Mouse (Mus musculus) heart, adult 2 months (tissue): ENCODE measurements at regions not wholly inside any gene's neighbourhood (a gene's known extent, or its start where the extent isn't known, plus 50 kb on each side); places are given as distances from the start of the nearest gene placed in this dataset.

Source experiments
- DNase-seq, 2 experiments: peaks; one replicate each; pipeline ENCODE4 v3.0.0; 2021
- H3K27ac ChIP-seq: fragments of 200-600 bp; 2 replicates; pipeline ENCODE4 v1.8.1; 2022
- H3K27me3 ChIP-seq: fragments of 200-500 bp; 2 replicates; pipeline ENCODE4 v1.6.1; 2012; ENCODE audit warnings: mild to moderate bottlenecking, low read length, inconsistent platforms, mixed read lengths; ENCODE audit not compliant: control insufficient read depth, insufficient read depth
- H3K36me3 ChIP-seq: fragments of 200-500 bp; 2 replicates; pipeline ENCODE4 v1.6.1; 2012; ENCODE audit warnings: low read length, inconsistent platforms; ENCODE audit not compliant: control insufficient read depth, insufficient read depth
- H3K4me1 ChIP-seq: fragments of 200-500 bp; 2 replicates; pipeline ENCODE4 v1.6.1; 2011; ENCODE audit warnings: low read length; ENCODE audit not compliant: control insufficient read depth, insufficient read depth
- H3K4me3 ChIP-seq: fragments of 200-600 bp; 2 replicates; pipeline ENCODE4 v1.8.1; 2022
- H3K79me2 ChIP-seq: fragments of 200-500 bp; replicated peaks from 2 replicates; pipeline ENCODE4 v1.6.1; 2012; ENCODE audit warnings: mild to moderate bottlenecking, inconsistent platforms, low read length, moderate library complexity, mixed read lengths; ENCODE audit not compliant: control insufficient read depth, insufficient read depth
- H3K9ac ChIP-seq: fragments of 200-500 bp; 2 replicates; pipeline ENCODE4 v1.6.1; 2012; ENCODE audit warnings: low read depth, mild to moderate bottlenecking, control low read depth, inconsistent platforms, low read length, mixed read lengths
- CTCF ChIP-seq: fragments of 200-600 bp; IDR thresholded peaks from 2 replicates; pipeline ENCODE4 v1.8.1; 2022; ENCODE audit warnings: antibody characterized with exemption, mild to moderate bottlenecking, moderate library complexity
- EP300 ChIP-seq: fragments of 200-500 bp; IDR thresholded peaks from 2 replicates; pipeline ENCODE4 v1.6.1; 2011; ENCODE audit warnings: low read depth, low read length, control low read depth; ENCODE audit not compliant: insufficient read depth
- POLR2A ChIP-seq: fragments of 200-500 bp; IDR thresholded peaks from 2 replicates; pipeline ENCODE4 v1.6.1; 2011; ENCODE audit warnings: mild to moderate bottlenecking, low read depth, low read length, control low read depth; ENCODE audit not compliant: insufficient read depth
- WGBS: fragments of 180-500 bp; shearing (Covaris S2); methylation state at CpG from one replicate; pipeline ENCODE4 v1.1.7; 2018; 5-methylcytosine and 5-hydroxymethylcytosine counted together
- intact Hi-C: fragments of 180-260 bp; cut with DNase I; formaldehyde crosslinking; loops from one replicate; pipeline ENCODE4 v1.15.1; 2025

DNA sequence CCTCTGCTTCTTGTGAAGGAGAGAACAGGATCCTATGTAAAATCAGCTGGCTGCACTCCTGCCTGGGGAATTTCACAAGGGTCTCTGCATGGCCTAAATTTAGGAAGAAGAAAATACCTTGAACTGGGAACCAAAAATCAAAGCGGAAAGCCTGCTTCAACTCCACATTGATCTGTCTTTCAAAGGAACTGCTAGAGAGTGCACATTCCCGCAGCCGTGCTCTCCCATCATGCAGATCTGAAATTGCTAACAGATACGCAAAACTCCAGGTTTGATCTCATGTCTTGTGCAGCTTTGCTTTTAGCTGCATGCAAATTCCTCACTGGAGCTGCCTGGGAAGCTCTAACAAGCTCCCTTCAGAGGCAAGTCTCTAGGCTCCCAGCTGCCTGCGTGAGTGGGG is 276.7 kb upstream of the Intu start:
- Histone ChIP-seq H3K4me3 (no peak overlapping the region), H3K27me3 (no peaks in the 10 kb centered on the region), H3K4me1 (no peaks in the 10 kb centered on the region), H3K36me3 (no peaks in the 10 kb centered on the region), H3K79me2 (no peaks in the 10 kb centered on the region), H3K27ac (no peak overlapping the region), H3K9ac (no peak overlapping the region)
- intact Hi-C loops = no loop called here
- DNase-seq = no peak
- no peak for TF ChIP-seq CTCF
- no peak for TF ChIP-seq POLR2A
- no peak for TF ChIP-seq EP300
- 57% methylated on average over 5 of the region's 5 CpGs for WGBS

- Histone ChIP-seq H3K4me3 (no peak overlapping the region), H3K79me2 (no peaks in the 10 kb centered on the region), H3K4me1 (no peaks in the 10 kb centered on the region), H3K36me3 (no peaks in the 10 kb centered on the region), H3K27me3 (no peaks in the 10 kb centered on the region), H3K27ac (no peak overlapping the region), H3K9ac (no peak overlapping the region)
- TF ChIP-seq CTCF (no peak), POLR2A (no peak), EP300 (no peak)
- WGBS = 52% methylated on average over 7 of the region's 7 CpGs
- no peak for DNase-seq
- intact Hi-C loops = no loop called here
Observed at GRCm38 (mm10) chr3:40262536-40262935, 268.6 kb upstream of the Intu start.

GRCm38 (mm10) chr3:40267514-40267913 is 263.6 kb upstream of the Intu start:
- Histone ChIP-seq H3K27ac (no peak overlapping the region), H3K9ac (no peak overlapping the region), H3K4me1 (no peaks in the 10 kb centered on the region), H3K79me2 (no peaks in the 10 kb centered on the region), H3K4me3 (no peak overlapping the region), H3K27me3 (no peaks in the 10 kb centered on the region), H3K36me3 (no peaks in the 10 kb centered on the region)
- 83% methylated on average over 1 of the region's 1 CpGs for WGBS
- no peak for TF ChIP-seq CTCF
- no peak for TF ChIP-seq POLR2A
- no peak for TF ChIP-seq EP300
- no peak for DNase-seq
- intact Hi-C loops = no loop called here

GRCm38 (mm10) chr3:40282926-40283325 is 248.2 kb upstream of the Intu start:
- intact Hi-C loops = no loop called here
- no peak for TF ChIP-seq CTCF
- TF ChIP-seq EP300 = no peak
- Histone ChIP-seq H3K9ac (no peak overlapping the region), H3K27me3 (no peaks in the 10 kb centered on the region), H3K4me3 (no peak overlapping the region), H3K4me1 (no peaks in the 10 kb centered on the region), H3K36me3 (no peaks in the 10 kb centered on the region), H3K27ac (no peak overlapping the region), H3K79me2 (no peaks in the 10 kb centered on the region)
- DNase-seq = no peak
- 78% methylated on average over 1 of the region's 1 CpGs for WGBS

GRCm38 (mm10) chr3:40286959-40287710 is 244.0 kb upstream of the Intu start:
- intact Hi-C loops = no loop called here
- H3K9ac ChIP-seq = no peak overlapping the region
- no peaks in the 10 kb centered on the region for H3K36me3 ChIP-seq
- DNase-seq = no peak
- no peaks in the 10 kb centered on the region for H3K79me2 ChIP-seq
- no peaks in the 10 kb centered on the region for H3K27me3 ChIP-seq
- H3K27ac ChIP-seq = no peak overlapping the region
- 53% methylated on average over 7 of the region's 7 CpGs for WGBS
- no peaks in the 10 kb centered on the region for H3K4me1 ChIP-seq
- no peak for TF ChIP-seq EP300
- no peak for TF ChIP-seq POLR2A
- no peak for TF ChIP-seq CTCF
- H3K4me3 ChIP-seq = no peak overlapping the region

- intact Hi-C loops = no loop called here
- TF ChIP-seq POLR2A = no peak
- no peak for TF ChIP-seq CTCF
- no peak for TF ChIP-seq EP300
- no peak overlapping the region for H3K9ac ChIP-seq
Observed at GRCm38 (mm10) chr3:40297120-40297519, 234.0 kb upstream of the Intu start.

More at GRCm38 (mm10) chr3:40297120-40297519, 234.0 kb upstream of the Intu start:
- no peak overlapping the region for H3K4me3 ChIP-seq
- no peak overlapping the region for H3K27ac ChIP-seq
- no peaks in the 10 kb centered on the region for H3K36me3 ChIP-seq
- no peaks in the 10 kb centered on the region for H3K79me2 ChIP-seq
- no peak for DNase-seq
- no peaks in the 10 kb centered on the region for H3K4me1 ChIP-seq
- H3K27me3 ChIP-seq = no peaks in the 10 kb centered on the region
